Mouse (Mus musculus) neural tube, embryonic 13.5 days (tissue): ENCODE measurements around the gene Acoxl. TPM values are rescaled to one million over a fixed set of nuclear protein-coding genes. Genes with fewer than 3 reads are reported as not detected.

ENCODE experiments used
- ATAC-seq: fragments of 200-750 bp; cut with Nextera tagmentation; 2 replicates; pipeline ENCODE4 v1.8.0; 2017; ENCODE audit warnings: low read depth, mild to moderate bottlenecking, moderate TSS enrichment, moderate library complexity
- H3K27ac ChIP-seq: fragments of 300-500 bp; sonication (generic); replicated peaks from 2 replicates; pipeline ENCODE4 v1.5.1; 2015; ENCODE audit warnings: moderate library complexity, mild to moderate bottlenecking, inconsistent platforms
- H3K27me3 ChIP-seq: fragments of 300-500 bp; sonication (generic); 2 replicates; pipeline ENCODE4 v1.6.1; 2015; ENCODE audit warnings: mild to moderate bottlenecking, inconsistent platforms
- H3K36me3 ChIP-seq: fragments of 300-500 bp; sonication (generic); 2 replicates; pipeline ENCODE4 v1.6.1; 2015; ENCODE audit warnings: mild to moderate bottlenecking, inconsistent platforms
- H3K4me1 ChIP-seq: fragments of 300-500 bp; sonication (generic); replicated peaks from 2 replicates; pipeline ENCODE4 v1.6.1; 2015; ENCODE audit warnings: inconsistent platforms
- H3K4me2 ChIP-seq: fragments of 300-500 bp; sonication (generic); 2 replicates; pipeline ENCODE4 v1.6.1; 2015; ENCODE audit warnings: inconsistent platforms, mild to moderate bottlenecking, moderate library complexity
- H3K4me3 ChIP-seq: fragments of 300-500 bp; sonication (generic); 2 replicates; pipeline ENCODE4 v1.5.1; 2015; ENCODE audit warnings: mild to moderate bottlenecking, inconsistent platforms
- H3K9ac ChIP-seq: fragments of 300-500 bp; sonication (generic); 2 replicates; pipeline ENCODE4 v1.6.1; 2015; ENCODE audit warnings: moderate library complexity, mild to moderate bottlenecking, inconsistent platforms
- H3K9me3 ChIP-seq: fragments of 300-500 bp; sonication (generic); 2 replicates; pipeline ENCODE4 v1.6.1; 2016; ENCODE audit warnings: inconsistent platforms
- WGBS: fragments of 180-500 bp; shearing (Covaris S2); methylation state at CpG from one replicate; pipeline ENCODE4 v1.1.7; 2015; 5-methylcytosine and 5-hydroxymethylcytosine counted together
- polyA plus RNA-seq: library from polyadenylated mRNA; unstranded; fragments of >200 nt; fragmentation: Nextera tagmentation; extraction: Ambion mirVana; gene quantifications from 2 replicates; pipeline ENCODE4 v1.2.1, GENCODE M21; 2015

Gene Acoxl
- polyA plus RNA-seq, 1 experiment from 2014 or later, result 0.20 TPM

DNA sequence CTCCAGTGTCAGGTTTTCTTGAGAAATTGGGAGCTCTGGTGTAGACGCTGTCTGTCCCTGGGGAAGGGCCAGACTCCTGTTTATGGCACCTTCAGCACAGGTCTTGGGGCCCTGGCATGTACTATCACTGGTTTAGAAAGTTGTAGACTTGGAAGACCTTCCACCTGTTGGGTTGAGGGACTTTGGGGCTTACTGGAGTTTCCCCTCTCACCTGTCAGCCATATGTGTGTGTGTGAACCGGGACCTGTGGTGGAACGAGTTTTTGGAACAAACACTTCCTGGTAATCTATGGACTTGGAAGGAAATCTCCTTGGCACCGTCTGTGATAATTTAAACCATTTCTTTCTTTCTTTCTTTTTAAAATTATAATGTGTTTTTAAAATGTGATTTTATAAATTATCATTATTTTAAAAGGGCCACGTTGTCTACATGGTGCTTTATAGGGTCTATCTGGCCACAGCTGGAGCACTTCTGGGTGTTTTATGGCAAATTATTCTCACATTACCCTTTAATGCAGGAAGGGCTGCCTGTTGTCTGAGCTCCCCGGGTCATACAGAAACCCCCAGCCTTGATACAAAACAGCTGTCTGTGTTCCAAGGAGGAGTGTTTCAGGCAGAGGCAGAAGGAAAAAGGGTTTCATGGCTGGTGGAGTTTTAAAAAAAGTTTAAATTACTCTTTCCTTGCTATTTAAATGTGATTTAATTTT, 68.5 kb downstream of the Acoxl start:
- whole genome bisulfite sequencing, result 29% methylated on average over 6 of the region's 6 CpGs
- no peak for ATAC-seq
- H3K27ac ChIP-seq, result no peak overlapping the region
- H3K9me3 ChIP-seq, result no peaks in the 10 kb centered on the region
- no peak overlapping the region for H3K4me3 ChIP-seq
- no peak overlapping the region for H3K4me2 ChIP-seq
- H3K36me3 ChIP-seq, result no peaks in the 10 kb centered on the region
- peaks cover 13% of the 10 kb centered on the region for H3K4me1 ChIP-seq
- no peak overlapping the region for H3K9ac ChIP-seq
- no peaks in the 10 kb centered on the region for H3K27me3 ChIP-seq

DNA sequence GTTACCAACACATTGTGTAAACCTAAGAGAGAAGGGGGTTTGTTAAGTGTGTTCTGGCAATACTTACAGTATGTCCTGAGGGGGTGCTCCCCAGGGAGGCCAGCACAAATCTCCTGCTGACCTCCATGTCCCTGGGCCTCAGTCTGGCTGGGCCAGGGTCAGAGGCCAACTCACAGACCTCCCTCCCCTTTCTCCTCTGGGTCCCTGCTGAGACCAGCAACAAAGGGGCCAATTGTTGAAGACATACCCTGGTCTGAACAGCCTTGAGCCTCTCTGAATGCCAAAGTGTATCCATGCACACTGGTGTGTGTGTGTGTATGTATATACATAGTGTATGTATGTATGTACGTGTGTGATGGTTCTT, 69.0 kb downstream of the Acoxl start:
- Histone ChIP-seq H3K4me3 (no peak overlapping the region), H3K9ac (no peak overlapping the region), H3K4me2 (no peak overlapping the region), H3K36me3 (no peaks in the 10 kb centered on the region), H3K27me3 (no peaks in the 10 kb centered on the region), H3K9me3 (no peaks in the 10 kb centered on the region), H3K27ac (no peak overlapping the region), H3K4me1 (peaks cover 13% of the 10 kb centered on the region)
- ATAC-seq, result no peak
- WGBS, result 0% methylated on average over 1 of the region's 1 CpGs

DNA sequence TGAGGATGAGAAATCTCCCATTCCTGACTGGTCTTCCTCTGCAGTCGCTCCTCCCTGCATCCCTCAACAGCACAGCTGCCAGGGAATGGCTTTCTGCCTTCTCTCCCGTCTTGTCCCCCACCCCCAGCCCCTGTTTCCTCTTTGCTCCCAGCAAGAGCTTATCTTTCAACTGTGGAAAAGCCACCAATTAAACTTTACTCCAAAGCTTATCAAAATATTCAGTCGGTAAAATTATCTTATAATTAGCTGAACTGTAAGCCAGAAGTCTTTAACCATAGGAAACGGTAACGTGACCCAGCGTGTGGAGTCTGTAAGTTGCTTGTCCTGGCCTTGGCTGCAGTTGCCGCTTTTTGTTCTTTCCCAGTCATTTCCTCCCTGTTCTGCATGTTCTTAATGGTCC, 70.2 kb downstream of the Acoxl start:
- Histone ChIP-seq H3K4me2 (no peak overlapping the region), H3K4me3 (no peak overlapping the region), H3K36me3 (no peaks in the 10 kb centered on the region), H3K27ac (no peak overlapping the region), H3K27me3 (no peaks in the 10 kb centered on the region), H3K9ac (no peak overlapping the region), H3K9me3 (no peaks in the 10 kb centered on the region), H3K4me1 (peaks cover 13% of the 10 kb centered on the region)
- 51% methylated on average over 7 of the region's 7 CpGs for WGBS
- no peak for ATAC-seq

DNA sequence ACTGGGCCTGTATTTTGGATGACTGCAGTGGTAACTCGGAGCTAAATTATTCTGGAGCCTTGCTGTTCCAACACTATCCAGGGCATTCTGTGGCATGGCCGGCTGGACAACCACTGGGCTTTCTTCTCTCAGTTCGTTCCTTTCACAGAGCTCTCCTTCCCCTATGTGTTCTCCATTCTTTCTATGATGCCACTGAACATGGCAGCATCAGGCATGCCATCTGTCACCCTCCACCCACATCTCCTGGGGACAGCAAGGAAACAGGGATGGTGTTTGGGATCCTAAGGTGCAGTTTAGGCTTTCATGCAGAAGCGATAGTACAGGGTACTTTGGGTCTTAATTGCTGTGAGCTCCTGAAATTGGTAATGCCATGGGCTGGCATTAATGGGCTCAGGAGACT, 71.1 kb downstream of the Acoxl start:
- no peak for ATAC-seq
- Histone ChIP-seq H3K4me1 (peaks cover 13% of the 10 kb centered on the region), H3K36me3 (no peaks in the 10 kb centered on the region), H3K27ac (no peak overlapping the region), H3K9ac (no peak overlapping the region), H3K9me3 (no peaks in the 10 kb centered on the region), H3K4me3 (no peak overlapping the region), H3K4me2 (no peak overlapping the region), H3K27me3 (no peaks in the 10 kb centered on the region)
- WGBS, result 87% methylated on average over 4 of the region's 4 CpGs

DNA sequence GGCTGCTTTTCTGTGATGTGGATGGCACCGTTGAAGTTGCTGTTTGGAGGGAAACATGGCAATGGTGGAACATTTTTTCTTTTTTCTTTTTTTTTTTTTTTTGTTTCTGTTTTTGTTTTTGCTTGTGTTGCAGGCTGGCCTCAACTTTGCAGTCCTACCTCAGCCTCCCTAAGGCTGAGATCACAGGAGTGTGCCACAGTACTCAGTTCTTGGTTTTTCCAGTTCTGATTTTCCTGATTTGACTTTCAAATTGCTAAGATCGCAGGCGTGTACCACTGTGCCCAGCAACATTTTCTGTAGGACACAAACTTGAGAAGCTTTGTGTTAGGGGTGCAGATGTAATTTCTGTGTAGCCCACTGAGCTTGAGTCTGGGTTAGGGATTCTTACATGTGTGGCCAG, 72.9 kb downstream of the Acoxl start:
- 89% methylated on average over 3 of the region's 3 CpGs for WGBS
- Histone ChIP-seq H3K27ac (no peak overlapping the region), H3K36me3 (no peaks in the 10 kb centered on the region), H3K4me1 (peaks cover 13% of the 10 kb centered on the region), H3K9ac (no peak overlapping the region), H3K4me3 (no peak overlapping the region), H3K27me3 (no peaks in the 10 kb centered on the region), H3K4me2 (no peak overlapping the region), H3K9me3 (no peaks in the 10 kb centered on the region)
- no peak for ATAC-seq

DNA sequence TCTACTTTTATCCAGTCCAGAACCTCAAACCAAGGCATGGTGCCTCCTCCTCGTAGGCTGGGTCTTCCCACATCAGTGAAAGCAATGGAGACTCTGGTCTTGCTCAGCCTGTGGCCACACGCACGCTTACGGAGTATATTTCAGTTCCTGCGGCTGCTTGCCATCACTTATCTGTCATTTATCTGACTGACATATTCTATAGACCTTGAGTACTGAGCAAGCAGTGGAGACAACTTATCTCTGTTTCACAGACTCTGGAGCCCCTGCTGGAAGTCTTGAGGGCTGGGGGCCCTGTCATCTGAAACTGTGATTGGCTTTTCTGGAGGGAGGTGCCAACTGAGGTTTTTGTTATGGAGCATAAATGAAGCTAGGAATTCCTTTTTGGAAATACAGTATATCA, 75.4 kb downstream of the Acoxl start:
- Histone ChIP-seq H3K4me1 (no peaks in the 10 kb centered on the region), H3K4me3 (no peak overlapping the region), H3K36me3 (no peaks in the 10 kb centered on the region), H3K27me3 (no peaks in the 10 kb centered on the region), H3K4me2 (no peak overlapping the region), H3K9me3 (no peaks in the 10 kb centered on the region), H3K27ac (no peak overlapping the region), H3K9ac (no peak overlapping the region)
- WGBS, result 79% methylated on average over 5 of the region's 5 CpGs
- no peak for ATAC-seq

DNA sequence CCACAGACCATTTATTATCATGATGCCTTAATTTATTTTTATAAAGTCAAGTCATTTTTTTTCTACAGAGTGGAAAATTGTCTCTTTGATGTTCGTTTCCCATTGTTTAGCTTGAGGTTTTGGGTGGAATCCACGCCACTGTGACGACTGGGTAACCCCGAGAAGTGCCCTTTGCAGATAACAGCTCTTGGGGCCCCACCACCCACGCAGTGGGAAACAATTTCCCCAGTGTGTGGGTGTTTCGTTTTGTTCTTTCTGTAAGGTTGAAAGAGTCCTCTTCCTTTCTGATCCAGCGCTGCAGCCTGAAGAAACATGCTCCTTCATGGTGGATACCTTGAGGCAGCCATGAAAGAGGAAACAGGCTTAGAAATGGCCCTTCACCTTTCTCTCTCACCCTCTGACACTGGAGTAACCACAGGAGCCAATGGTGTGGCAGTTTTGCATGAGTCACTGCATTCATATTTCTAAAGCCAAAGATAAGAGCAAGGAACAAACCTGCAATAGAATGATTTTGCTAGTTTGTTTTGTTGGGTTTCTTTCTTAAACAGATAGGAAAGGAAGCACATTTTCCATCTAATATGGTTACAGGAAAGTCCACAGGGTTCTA, 78.2 kb downstream of the Acoxl start:
- WGBS, result 70% methylated on average over 7 of the region's 7 CpGs
- Histone ChIP-seq H3K9me3 (no peaks in the 10 kb centered on the region), H3K27me3 (no peaks in the 10 kb centered on the region), H3K4me1 (no peaks in the 10 kb centered on the region), H3K4me2 (no peak overlapping the region), H3K27ac (no peak overlapping the region), H3K36me3 (no peaks in the 10 kb centered on the region), H3K9ac (no peak overlapping the region), H3K4me3 (no peak overlapping the region)
- ATAC-seq, result no peak

DNA sequence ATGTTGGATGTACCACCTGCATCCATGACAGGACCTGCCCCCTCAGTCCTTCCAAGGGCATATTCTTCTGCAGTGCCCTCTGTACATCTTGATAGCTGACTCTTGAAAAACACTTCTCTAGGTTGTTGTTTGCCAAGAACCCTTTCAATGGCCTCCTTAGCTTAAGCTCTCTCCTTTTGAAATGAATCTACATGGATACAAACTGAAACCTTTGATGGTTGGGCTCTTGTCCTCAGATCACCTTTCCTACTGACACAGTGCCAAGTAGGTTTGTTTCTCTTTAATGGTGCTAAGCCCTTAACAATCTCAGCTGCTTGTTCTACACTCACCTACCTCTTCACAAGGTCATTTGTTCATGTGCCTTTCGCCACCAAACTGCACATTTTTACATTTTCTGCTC, 81.1 kb downstream of the Acoxl start:
- 95% methylated on average over 1 of the region's 1 CpGs for WGBS
- Histone ChIP-seq H3K27ac (no peak overlapping the region), H3K36me3 (no peaks in the 10 kb centered on the region)

DNA sequence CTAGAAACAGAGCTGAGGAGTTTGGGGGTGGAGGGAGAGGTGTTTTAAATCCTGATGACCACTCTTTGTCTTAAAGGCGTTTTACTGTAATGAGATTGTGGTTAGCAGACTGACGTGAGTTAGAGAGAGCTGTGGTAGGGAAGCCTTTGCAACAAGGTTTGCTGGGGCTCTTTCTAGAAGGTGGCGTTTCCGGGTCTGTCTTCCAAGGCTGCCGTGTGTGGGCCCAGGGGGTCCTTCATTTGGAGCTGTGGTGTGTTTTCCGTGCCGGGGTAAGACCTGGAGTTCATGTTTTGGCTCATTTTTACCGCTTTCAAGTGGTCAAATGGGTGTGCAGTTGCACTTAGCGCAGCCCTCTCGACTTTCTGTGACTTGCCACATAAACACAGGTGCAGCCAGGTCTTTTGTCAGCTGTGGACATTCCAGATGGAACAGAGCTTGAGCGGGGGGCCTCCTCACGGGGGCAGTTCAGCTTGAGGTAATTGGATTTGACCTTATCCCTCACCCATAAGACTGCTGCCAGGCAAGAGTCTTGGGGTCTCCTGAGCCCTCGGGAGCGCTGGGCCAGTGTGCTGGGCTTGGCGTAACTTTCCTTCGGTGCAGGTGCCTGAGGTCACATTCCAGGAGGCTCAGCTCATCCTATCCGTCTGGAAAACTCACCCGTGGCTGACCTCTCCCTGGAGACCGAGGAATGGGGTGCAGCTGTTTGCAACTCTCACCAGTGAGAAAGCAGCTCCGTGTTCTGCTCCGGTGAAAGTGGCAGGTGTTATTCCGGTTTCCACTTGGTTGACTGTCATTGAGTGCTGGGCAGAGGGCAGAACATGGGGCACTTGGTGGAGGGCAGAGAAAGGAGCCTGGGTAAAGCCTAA, 83.6 kb downstream of the Acoxl start:
- WGBS, result 53% methylated on average over 22 of the region's 22 CpGs

More for the DNA sequence above, 81.1 kb downstream of the Acoxl start:
- Histone ChIP-seq H3K9me3 (no peaks in the 10 kb centered on the region), H3K27me3 (no peaks in the 10 kb centered on the region), H3K4me1 (no peaks in the 10 kb centered on the region; the same call in 1 of the 2 replicates), H3K9ac (no peak overlapping the region), H3K4me3 (no peak overlapping the region), H3K4me2 (no peak overlapping the region)
- no peak for ATAC-seq

DNA sequence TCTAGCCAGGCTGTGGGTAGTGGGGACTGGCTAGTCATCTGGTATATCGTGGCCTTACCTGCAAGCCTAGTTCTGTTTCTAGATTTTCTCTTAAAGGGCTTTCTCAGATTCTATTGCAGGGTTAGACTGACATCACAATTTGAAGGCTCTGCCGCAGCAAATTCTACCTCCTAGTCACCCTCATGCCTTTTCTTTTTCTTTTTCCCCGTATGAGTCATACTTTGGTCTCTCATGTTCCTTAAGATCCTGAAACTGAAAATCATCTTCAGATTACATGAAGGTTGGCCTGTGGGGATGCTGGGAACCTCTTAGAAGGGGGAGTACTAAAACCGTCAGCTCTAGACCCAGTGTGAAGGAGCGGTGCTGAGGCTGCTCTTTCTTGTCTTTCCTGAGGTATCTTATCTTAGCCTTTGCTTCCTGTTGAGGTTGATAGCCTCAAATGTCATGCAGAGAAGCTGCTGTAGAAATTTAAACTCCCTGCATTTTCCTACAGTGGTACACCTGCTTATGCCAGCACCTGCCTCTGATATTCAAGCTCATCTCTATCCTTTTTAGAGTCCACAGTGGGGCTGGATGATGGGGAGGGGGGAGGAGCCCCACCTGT, 84.5 kb downstream of the Acoxl start:
- no peak for ATAC-seq
- Histone ChIP-seq H3K4me2 (no peak overlapping the region), H3K27ac (no peak overlapping the region), H3K9me3 (no peaks in the 10 kb centered on the region), H3K4me1 (no peaks in the 10 kb centered on the region; the same call in none of the 2 replicates), H3K4me3 (no peak overlapping the region), H3K36me3 (no peaks in the 10 kb centered on the region), H3K9ac (no peak overlapping the region), H3K27me3 (no peaks in the 10 kb centered on the region)
- WGBS, result 83% methylated on average over 5 of the region's 5 CpGs

More for the DNA sequence above, 83.6 kb downstream of the Acoxl start:
- Histone ChIP-seq H3K4me2 (no peak overlapping the region), H3K9me3 (no peaks in the 10 kb centered on the region), H3K4me1 (no peaks in the 10 kb centered on the region; the same call in 1 of the 2 replicates), H3K27ac (no peak overlapping the region), H3K4me3 (no peak overlapping the region), H3K36me3 (no peaks in the 10 kb centered on the region), H3K9ac (no peak overlapping the region), H3K27me3 (no peaks in the 10 kb centered on the region)
- ATAC-seq, result no peak

DNA sequence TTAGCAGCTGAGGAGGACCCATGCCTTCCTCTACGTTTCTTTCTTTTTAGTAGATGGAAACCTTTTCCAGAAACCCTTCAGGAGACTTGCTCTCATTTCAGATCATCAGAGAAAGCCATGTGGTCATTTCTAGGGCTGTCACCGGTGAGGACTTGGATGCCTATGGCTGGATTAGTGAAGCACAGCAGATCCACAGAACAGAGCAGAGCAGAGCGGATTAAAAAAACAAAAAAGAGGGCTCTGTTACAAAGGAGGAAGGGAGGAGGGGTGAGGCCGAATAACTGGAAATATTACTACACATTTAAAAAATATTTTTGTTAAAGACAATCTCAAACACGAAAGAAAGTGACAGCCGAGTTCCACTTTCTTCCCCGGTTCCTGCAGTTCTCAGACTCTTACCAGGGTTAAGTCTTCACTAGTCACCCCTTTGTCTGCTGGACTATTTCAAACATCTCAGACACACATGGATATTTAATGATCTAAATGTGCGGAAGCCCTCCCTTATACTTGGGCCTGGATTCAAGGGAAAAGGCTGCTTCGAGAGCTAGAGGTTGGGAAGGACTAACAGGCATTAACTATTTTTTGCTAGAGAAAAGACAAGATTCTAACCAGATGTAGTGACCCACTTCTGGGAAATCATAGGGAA, 88.1 kb downstream of the Acoxl start:
- no peak overlapping the region for H3K27ac ChIP-seq
- H3K9me3 ChIP-seq, result no peaks in the 10 kb centered on the region
- no peaks in the 10 kb centered on the region for H3K36me3 ChIP-seq
- H3K4me2 ChIP-seq, result no peak overlapping the region
- ATAC-seq, result no peak
- no peak overlapping the region for H3K4me3 ChIP-seq
- WGBS, result 83% methylated on average over 9 of the region's 9 CpGs
- peaks cover 7% of the 10 kb centered on the region for H3K4me1 ChIP-seq
- H3K9ac ChIP-seq, result no peak overlapping the region
- no peaks in the 10 kb centered on the region for H3K27me3 ChIP-seq
